Mouse (Mus musculus) urinary bladder, postnatal 4 days (tissue): ENCODE measurements around the gene Utrn.
"Not testable (repeated sequence)": the region's sequence is repeated elsewhere in the genome, so short reads cannot be mapped to it uniquely, and the experiment has no call there.

Source experiments
- DNase-seq, 2 experiments: peaks; one replicate each; pipeline ENCODE4 v3.0.0; 2021 to 2022; ENCODE audit warnings: low spot score in 2 of 2

Gene Utrn

GRCm38 (mm10) chr10:12694774-12695173 is 174.4 kb downstream of the Utrn start:
- no peak for DNase-seq

GRCm38 (mm10) chr10:12690601-12691000 is 178.6 kb downstream of the Utrn start:
- peak in 1 of 2 experiments; percentile 31 for DNase-seq

- no peak for DNase-seq
Observed at GRCm38 (mm10) chr10:12685683-12686082, 183.5 kb downstream of the Utrn start.

- no peak for DNase-seq
Observed at GRCm38 (mm10) chr10:12684018-12684417, 185.1 kb downstream of the Utrn start.

GRCm38 (mm10) chr10:12673309-12673708 is 195.9 kb downstream of the Utrn start:
- DNase-seq: no peak

- DNase-seq: no peak
Observed at GRCm38 (mm10) chr10:12671608-12672007, 197.6 kb downstream of the Utrn start.

GRCm38 (mm10) chr10:12662035-12662434 is 207.1 kb downstream of the Utrn start:
- DNase-seq: no peak

- no peak for DNase-seq
Observed at GRCm38 (mm10) chr10:12658023-12658744, 211.0 kb downstream of the Utrn start.

GRCm38 (mm10) chr10:12652988-12653387 is 216.2 kb downstream of the Utrn start:
- DNase-seq: no peak

GRCm38 (mm10) chr10:12646119-12646518 is 223.0 kb downstream of the Utrn start:
- DNase-seq: no peak

GRCm38 (mm10) chr10:12643336-12643735 is 225.8 kb downstream of the Utrn start:
- DNase-seq: no peak

GRCm38 (mm10) chr10:12639638-12640037 is 229.5 kb downstream of the Utrn start:
- no peak for DNase-seq

- no peak for DNase-seq
Observed at GRCm38 (mm10) chr10:12633965-12634364, 235.2 kb downstream of the Utrn start.

- DNase-seq: no peak
Observed at GRCm38 (mm10) chr10:12630933-12631332, 238.2 kb downstream of the Utrn start.

- no peak for DNase-seq
Observed at GRCm38 (mm10) chr10:12618397-12618796, 250.8 kb downstream of the Utrn start.

- DNase-seq: no peak
Observed at GRCm38 (mm10) chr10:12615723-12616122, 253.4 kb downstream of the Utrn start.

- no peak for DNase-seq
Observed at GRCm38 (mm10) chr10:12614465-12615199, 254.5 kb downstream of the Utrn start.

- DNase-seq: no peak
Observed at GRCm38 (mm10) chr10:12612235-12612863, 256.8 kb downstream of the Utrn start.

GRCm38 (mm10) chr10:12609896-12610295 is 259.3 kb downstream of the Utrn start:
- DNase-seq: no peak

GRCm38 (mm10) chr10:12608634-12609033 is 260.5 kb downstream of the Utrn start:
- DNase-seq: no peak

- DNase-seq: not testable (repeated sequence)
Observed at GRCm38 (mm10) chr10:12607180-12607579, 262.0 kb downstream of the Utrn start.

- DNase-seq: no peak
Observed at GRCm38 (mm10) chr10:12595379-12595778, 273.8 kb downstream of the Utrn start.

GRCm38 (mm10) chr10:12594958-12595357 is 274.2 kb downstream of the Utrn start:
- no peak for DNase-seq
